Mouse (Mus musculus): ENCODE results near the gene Cped1.

- TF ChIP-seq CTCF (IDR thresholded peaks at IDR 0.05) (peak; percentile 29; the same call in 1 of the 2 replicates), POLR2A (IDR thresholded peaks at IDR 0.05; ENCODE audit: insufficient read depth, low read depth, low read length) (no peak)
Measured at GRCm38 (mm10) chr6:22072737-22073136, 87.0 kb downstream of the Cped1 start.

Data from heart, adult 2 months (tissue).